31 mouse cellular contexts compared by ENCODE assay signal in the genomic region with DNA sequence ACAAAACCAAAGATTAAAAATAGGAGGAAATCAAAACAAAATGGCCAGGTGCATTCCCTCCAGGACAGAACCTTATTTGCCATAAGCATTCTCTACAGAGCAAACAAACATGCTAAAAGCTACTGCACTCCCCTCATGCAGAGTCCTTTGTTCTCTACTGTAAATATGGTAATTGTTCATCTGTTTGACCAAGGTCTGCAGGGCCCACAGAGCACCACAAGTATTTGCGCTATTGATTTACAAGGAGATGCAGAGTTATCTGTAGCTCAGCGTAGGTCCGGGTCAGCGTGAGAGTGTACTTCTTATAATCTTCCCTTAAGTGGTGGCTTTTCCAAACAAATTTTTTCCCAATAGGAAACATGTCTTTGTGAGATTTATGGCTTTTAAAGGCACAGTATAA.
"Had no signal": no experiment of that assay in that cellular context is flagged by ENCODE, and none has a peak within 500 bp of the region (broad histone marks: within the 10 kb centered on the region; RNA-seq: fewer than 3 reads in every experiment).

No protein-coding gene starts in this region.

- H3K4me2 ChIP-seq: heart, embryonic 11.5 days; heart, embryonic 12.5 days; heart, embryonic 13.5 days; heart, embryonic 15.5 days; hindbrain, embryonic 12.5 days; hindbrain, embryonic 13.5 days; hindbrain, embryonic 14.5 days; hindbrain, embryonic 15.5 days; intestine, embryonic 15.5 days; kidney, embryonic 15.5 days had no signal

- H3K27me3 ChIP-seq: heart, embryonic 12.5 days; heart, embryonic 13.5 days; heart, embryonic 15.5 days; hindbrain, embryonic 12.5 days; hindbrain, embryonic 13.5 days; hindbrain, embryonic 15.5 days; intestine, embryonic 15.5 days; kidney, embryonic 15.5 days had no signal

- H3K27ac ChIP-seq: heart, embryonic 10.5 days; heart, embryonic 13.5 days; heart, embryonic 15.5 days; hindbrain, embryonic 10.5 days; hindbrain, embryonic 12.5 days; hindbrain, embryonic 13.5 days; hindbrain, embryonic 14.5 days; hindbrain, embryonic 15.5 days; hindbrain, postnatal 0 days; intestine, embryonic 15.5 days; kidney, embryonic 15.5 days; kidney, postnatal 0 days; layer of hippocampus, adult 2 months had no signal

- H3K4me1 ChIP-seq: heart, embryonic 10.5 days; heart, embryonic 12.5 days; heart, embryonic 13.5 days; heart, embryonic 15.5 days; hindbrain, embryonic 10.5 days; hindbrain, embryonic 12.5 days; hindbrain, embryonic 13.5 days; hindbrain, embryonic 15.5 days; intestine, embryonic 15.5 days; kidney, embryonic 15.5 days had no signal

- H3K4me3 ChIP-seq: heart, embryonic 10.5 days; heart, embryonic 12.5 days; heart, embryonic 13.5 days; heart, embryonic 15.5 days; hindbrain, embryonic 10.5 days; hindbrain, embryonic 12.5 days; hindbrain, embryonic 13.5 days; hindbrain, embryonic 15.5 days; intestine, embryonic 15.5 days; kidney, embryonic 15.5 days; layer of hippocampus, adult 2 months had no signal

- H3K36me3 ChIP-seq: heart, embryonic 10.5 days; heart, embryonic 12.5 days; heart, embryonic 13.5 days; heart, embryonic 15.5 days; hindbrain, embryonic 10.5 days; hindbrain, embryonic 12.5 days; hindbrain, embryonic 13.5 days; hindbrain, embryonic 15.5 days; intestine, embryonic 15.5 days; kidney, embryonic 15.5 days had no signal

- H3K9me3 ChIP-seq: heart, embryonic 10.5 days; heart, embryonic 13.5 days; heart, embryonic 15.5 days; hindbrain, embryonic 10.5 days; hindbrain, embryonic 12.5 days; hindbrain, embryonic 13.5 days; intestine, embryonic 15.5 days; kidney, embryonic 15.5 days had no signal

- H3K9ac ChIP-seq: heart, embryonic 12.5 days; heart, embryonic 13.5 days; heart, embryonic 15.5 days; hindbrain, embryonic 12.5 days; hindbrain, embryonic 13.5 days; hindbrain, embryonic 14.5 days; hindbrain, embryonic 15.5 days; intestine, embryonic 15.5 days; kidney, embryonic 15.5 days had no signal

- DNase-seq: heart, postnatal 10 days; heart, postnatal 14 days; heart, postnatal 36 days; heart, postnatal 4 days; kidney, adult 11 months; kidney, adult 18-20 months; kidney, adult 2 months; kidney, adult 8-10 months; kidney, adult 9 months; kidney, postnatal 10 days; layer of hippocampus, adult 9-11 months; layer of hippocampus, postnatal 36 days had no signal

- ATAC-seq: hindbrain, embryonic 16.5 days; hindbrain, postnatal 0 days; inflammation-experienced regulatory T-cells, adult 6 months; intestine, embryonic 15.5 days; intestine, embryonic 16.5 days; intestine, postnatal 0 days had no signal
